Mouse (Mus musculus): ENCODE results near the gene Ankrd33b.

The Ankrd33b gene

GRCm38 (mm10) chr15:31367481-31368200, at the start of gene Ankrd33b:
Ankrd33b (minus strand) TSS chr15:31367726.
- DNase-seq (ENCODE audit: low read depth, low spot score) = no peak

GRCm38 (mm10) chr15:31415181-31415580, 47.7 kb upstream of the Ankrd33b start:
- no peak for DNase-seq (ENCODE audit: low read depth, low spot score)

- DNase-seq (ENCODE audit: low read depth, low spot score) = no peak
Measured at GRCm38 (mm10) chr15:31414179-31414898, 46.8 kb upstream of the Ankrd33b start.

- DNase-seq (ENCODE audit: low read depth, low spot score) = no peak
Measured at GRCm38 (mm10) chr15:31413662-31414061, 46.1 kb upstream of the Ankrd33b start.

GRCm38 (mm10) chr15:31412933-31413332, 45.4 kb upstream of the Ankrd33b start:
- DNase-seq (ENCODE audit: low read depth, low spot score) = no peak

GRCm38 (mm10) chr15:31412436-31412835, 44.9 kb upstream of the Ankrd33b start:
- DNase-seq (ENCODE audit: low read depth, low spot score) = no peak

GRCm38 (mm10) chr15:31407490-31407889, 40.0 kb upstream of the Ankrd33b start:
- DNase-seq (ENCODE audit: low read depth, low spot score) = no peak

GRCm38 (mm10) chr15:31406881-31407280, 39.4 kb upstream of the Ankrd33b start:
- DNase-seq (ENCODE audit: low read depth, low spot score) = no peak

- DNase-seq (ENCODE audit: low read depth, low spot score) = no peak
Measured at GRCm38 (mm10) chr15:31404346-31404745, 36.8 kb upstream of the Ankrd33b start.

- no peak for DNase-seq (ENCODE audit: low read depth, low spot score)
Measured at GRCm38 (mm10) chr15:31402200-31402892, 34.8 kb upstream of the Ankrd33b start.

GRCm38 (mm10) chr15:31400974-31401373, 33.4 kb upstream of the Ankrd33b start:
- DNase-seq (ENCODE audit: low read depth, low spot score) = no peak

GRCm38 (mm10) chr15:31398769-31399168, 31.2 kb upstream of the Ankrd33b start:
- DNase-seq (ENCODE audit: low read depth, low spot score) = no peak

GRCm38 (mm10) chr15:31397379-31397778, 29.9 kb upstream of the Ankrd33b start:
- DNase-seq (ENCODE audit: low read depth, low spot score) = no peak

GRCm38 (mm10) chr15:31396755-31397154, 29.2 kb upstream of the Ankrd33b start:
- no peak for DNase-seq (ENCODE audit: low read depth, low spot score)

GRCm38 (mm10) chr15:31395986-31396385, 28.5 kb upstream of the Ankrd33b start:
- no peak for DNase-seq (ENCODE audit: low read depth, low spot score)

GRCm38 (mm10) chr15:31393402-31393801, 25.9 kb upstream of the Ankrd33b start:
- DNase-seq (ENCODE audit: low read depth, low spot score) = no peak

- no peak for DNase-seq (ENCODE audit: low read depth, low spot score)
Measured at GRCm38 (mm10) chr15:31392705-31393104, 25.2 kb upstream of the Ankrd33b start.

GRCm38 (mm10) chr15:31392135-31392534, 24.6 kb upstream of the Ankrd33b start:
- DNase-seq (ENCODE audit: low read depth, low spot score) = no peak

- DNase-seq (ENCODE audit: low read depth, low spot score) = no peak
Measured at GRCm38 (mm10) chr15:31381936-31382468, 14.5 kb upstream of the Ankrd33b start.

- DNase-seq (ENCODE audit: low read depth, low spot score) = no peak
Measured at GRCm38 (mm10) chr15:31379471-31379870, 11.9 kb upstream of the Ankrd33b start.

- DNase-seq (ENCODE audit: low read depth, low spot score) = no peak
Measured at GRCm38 (mm10) chr15:31375212-31375611, 7.7 kb upstream of the Ankrd33b start.

- no peak for DNase-seq (ENCODE audit: low read depth, low spot score)
Measured at GRCm38 (mm10) chr15:31369125-31369612, 1.6 kb upstream of the Ankrd33b start.

Measured in brain, embryonic 18.5 days (tissue).